Mouse (Mus musculus): ENCODE results near the gene Amigo3. TPM values are rescaled to one million over a fixed set of nuclear protein-coding genes. Genes with fewer than 3 reads are reported as not detected.

The Amigo3 gene
- 1.8 and 2.4 TPM in 2 replicates for polyA plus RNA-seq (2012; rRNA removed)

GRCm38 (mm10) chr9:108052885-108053664 is at the start of gene Amigo3:
Gene Amigo3 (plus strand): TSS chr9:108053159.

GRCm38 (mm10) chr9:108049016-108049455 is 3.9 kb upstream of the Amigo3 start, which contains the start of gene Gmppb:
Gene Gmppb (plus strand): TSS chr9:108049242.

GRCm38 (mm10) chr9:108080168-108080567 is 27.2 kb downstream of the Amigo3 start, which contains the start of gene Mst1:
Gene Mst1 (plus strand): TSS chr9:108080436.

DNA sequence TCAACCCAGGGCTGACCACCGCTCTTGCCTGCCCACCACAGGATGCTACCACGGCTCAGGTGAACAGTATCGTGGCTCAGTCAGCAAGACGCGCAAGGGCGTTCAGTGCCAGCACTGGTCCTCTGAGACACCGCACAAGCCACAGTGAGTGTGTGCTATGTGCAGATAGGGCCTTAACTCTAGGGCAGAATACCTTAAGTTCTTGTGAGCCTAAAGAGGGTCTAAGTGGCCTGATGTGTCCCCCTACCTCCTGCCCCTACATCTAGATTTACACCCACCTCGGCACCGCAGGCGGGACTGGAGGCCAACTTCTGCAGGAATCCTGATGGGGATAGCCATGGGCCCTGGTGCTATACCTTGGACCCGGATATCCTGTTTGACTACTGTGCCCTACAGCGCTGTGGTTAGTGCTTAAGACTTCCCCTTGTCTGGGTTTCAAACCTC is 30.1 kb downstream of the Amigo3 start, which contains the start of gene Rnf123:
Gene Rnf123 (minus strand): TSS at position 359 of the 444 bp plus-strand sequence.

DNA sequence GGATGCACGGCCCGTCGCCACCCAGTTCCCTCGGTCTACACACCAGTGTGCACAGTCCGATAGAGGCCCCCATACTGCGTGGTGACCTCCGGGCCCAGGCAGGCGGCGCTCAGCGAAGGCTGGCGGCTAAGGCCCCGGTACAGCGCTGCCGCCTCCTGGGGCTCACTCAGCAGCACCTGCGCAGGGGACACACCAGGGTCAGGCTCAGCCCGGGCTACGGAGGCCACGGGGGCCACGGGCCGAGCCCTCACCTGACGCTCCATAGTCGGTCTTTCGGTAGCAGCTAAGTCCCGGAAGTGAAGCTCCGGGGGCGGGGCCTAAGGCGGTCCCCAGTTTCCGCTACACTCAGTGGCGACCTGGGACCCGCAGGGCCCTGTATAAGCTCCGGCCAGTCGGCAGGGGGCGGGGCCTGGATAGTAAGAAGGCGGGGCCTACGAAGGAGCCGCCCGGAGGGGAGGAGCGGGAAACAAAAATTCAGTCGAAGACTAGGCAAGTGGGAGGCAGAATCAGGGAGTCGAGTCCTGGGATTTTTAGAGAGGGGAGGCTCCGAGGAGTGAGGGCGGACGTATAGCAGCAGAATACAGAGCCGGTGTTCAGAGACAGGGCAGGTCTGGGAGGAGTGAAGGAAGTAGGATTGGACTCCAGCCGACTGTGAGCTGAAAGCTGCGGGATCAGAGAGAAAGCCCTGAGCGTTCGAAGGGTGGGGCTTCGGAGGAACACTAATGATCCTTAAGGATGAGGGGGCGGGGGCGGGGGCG is 41.4 kb downstream of the Amigo3 start, which contains the start of gene Apeh:
Gene Apeh (minus strand): TSS at position 423 of the 758 bp plus-strand sequence.

Other genes starting within 250 kb of the Amigo3 start
- 84.9 and 89.6 TPM in 2 replicates for gene Rbm6, start 179.9 kb upstream of the Amigo3 start, polyA plus RNA-seq (2012; rRNA removed)
- 27.4 and 28.6 TPM in 2 replicates for gene Mon1a, start 165.0 kb upstream of the Amigo3 start, polyA plus RNA-seq (2012; rRNA removed)
- 4.4 and 5.7 TPM in 2 replicates for gene Mst1r, start 146.3 kb upstream of the Amigo3 start, polyA plus RNA-seq (2012; rRNA removed)
- not detected in 2 replicates for gene Actl11, start 124.7 kb upstream of the Amigo3 start, polyA plus RNA-seq (2012; rRNA removed)
- 249 and 282 TPM in 2 replicates for gene Camkv, start 117.5 kb upstream of the Amigo3 start, polyA plus RNA-seq (2012; rRNA removed)
- gene Traip, start 103.0 kb upstream of the Amigo3 start, polyA plus RNA-seq (2012; rRNA removed): 11.2 and 13.3 TPM in 2 replicates
- 6.6 and 9.3 TPM in 2 replicates for gene Uba7, start 77.7 kb upstream of the Amigo3 start, polyA plus RNA-seq (2012; rRNA removed)
- gene Gm20661, start 70.1 kb upstream of the Amigo3 start, polyA plus RNA-seq (2012; rRNA removed): 0.71 and 0.83 TPM in 2 replicates
- 11.5 and 14.8 TPM in 2 replicates for gene Inka1, start 67.3 kb upstream of the Amigo3 start, polyA plus RNA-seq (2012; rRNA removed)
- gene Cdhr4, start 60.7 kb upstream of the Amigo3 start, polyA plus RNA-seq (2012; rRNA removed): 2.4 and 4.6 TPM in 2 replicates
- gene Gm20662, start 56.8 kb upstream of the Amigo3 start, polyA plus RNA-seq (2012; rRNA removed): 2.7 and 3.6 TPM in 2 replicates
- gene Ip6k1, start 50.7 kb upstream of the Amigo3 start, polyA plus RNA-seq (2012; rRNA removed): 145 and 151 TPM in 2 replicates
- 13.7 and 14.8 TPM in 2 replicates for gene Gmppb, start 3.9 kb upstream of the Amigo3 start, polyA plus RNA-seq (2012; rRNA removed)
- 0.08 TPM in 1 of 2 replicates, not detected in the other for gene Mst1, start 27.3 kb downstream of the Amigo3 start, polyA plus RNA-seq (2012; rRNA removed)
- gene Rnf123, start 30.2 kb downstream of the Amigo3 start, polyA plus RNA-seq (2012; rRNA removed): 69.5 and 73.6 TPM in 2 replicates
- gene Apeh, start 41.4 kb downstream of the Amigo3 start, polyA plus RNA-seq (2012; rRNA removed): 47.2 and 50.7 TPM in 2 replicates
- 20.1 and 25.7 TPM in 2 replicates for gene Bsn, start 137.2 kb downstream of the Amigo3 start, polyA plus RNA-seq (2012; rRNA removed)
- 33.7 and 34.6 TPM in 2 replicates for gene Dag1, start 210.8 kb downstream of the Amigo3 start, polyA plus RNA-seq (2012; rRNA removed)
- 104 and 128 TPM in 2 replicates for gene Nicn1, start 237.3 kb downstream of the Amigo3 start, polyA plus RNA-seq (2012; rRNA removed)
- gene Amt, start 243.7 kb downstream of the Amigo3 start, polyA plus RNA-seq (2012; rRNA removed): 62.3 and 64.8 TPM in 2 replicates